Mouse (Mus musculus) embryonic fibroblast, embryonic 13.5 days (primary cell): ENCODE measurements around the gene 4930579F01Rik. TPM values are rescaled to one million over a fixed set of nuclear protein-coding genes. Genes with fewer than 3 reads are reported as not detected.
"Not testable (repeated sequence)": the region's sequence is repeated elsewhere in the genome, so short reads cannot be mapped to it uniquely, and the experiment has no call there.

Experiments
- H3K27ac ChIP-seq: 2 replicates; pipeline ENCODE4 v1.5.1; 2012; ENCODE audit warnings: low read length, control low read depth, inconsistent platforms; ENCODE audit not compliant: insufficient read depth
- H3K4me1 ChIP-seq: 2 replicates; pipeline ENCODE4 v1.6.1; 2011; ENCODE audit warnings: low read length; ENCODE audit not compliant: control insufficient read depth, insufficient read depth
- H3K4me3 ChIP-seq: 2 replicates; pipeline ENCODE4 v1.5.1; 2011; ENCODE audit warnings: mild to moderate bottlenecking, control low read depth, low read length; ENCODE audit not compliant: insufficient read depth
- CTCF ChIP-seq: IDR thresholded peaks from 2 replicates; pipeline ENCODE4 v1.5.1; 2011; ENCODE audit warnings: mild to moderate bottlenecking, control low read depth, low read length, moderate library complexity, borderline replicate concordance; ENCODE audit not compliant: insufficient read depth
- POLR2A ChIP-seq: IDR thresholded peaks from 2 replicates; pipeline ENCODE4 v1.6.1; 2011; ENCODE audit warnings: low read depth, mild to moderate bottlenecking, control low read depth, low read length, moderate library complexity
- polyA plus RNA-seq: library from polyadenylated mRNA; stranded (reverse); fragments of >200 nt; gene quantifications from 2 replicates; pipeline ENCODE4 v1.2.4, GENCODE M21; 2011; ENCODE audit warnings: low read depth; ENCODE audit not compliant: missing spikeins, insufficient read length

Gene 4930579F01Rik
- polyA plus RNA-seq, 1 experiment: not detected

- no peak overlapping the region for H3K27ac ChIP-seq
- no peaks in the 10 kb centered on the region for H3K4me1 ChIP-seq
- TF ChIP-seq CTCF (no peak), POLR2A (no peak)
- H3K4me3 ChIP-seq: no peak overlapping the region
Measured at GRCm38 (mm10) chr3:138139663-138140062, 54.0 kb downstream of the 4930579F01Rik start.

- not testable (repeated sequence) for H3K4me3 ChIP-seq, H3K4me1 ChIP-seq, H3K27ac ChIP-seq
Measured at GRCm38 (mm10) chr3:138138146-138138545, 55.5 kb downstream of the 4930579F01Rik start.

DNA sequence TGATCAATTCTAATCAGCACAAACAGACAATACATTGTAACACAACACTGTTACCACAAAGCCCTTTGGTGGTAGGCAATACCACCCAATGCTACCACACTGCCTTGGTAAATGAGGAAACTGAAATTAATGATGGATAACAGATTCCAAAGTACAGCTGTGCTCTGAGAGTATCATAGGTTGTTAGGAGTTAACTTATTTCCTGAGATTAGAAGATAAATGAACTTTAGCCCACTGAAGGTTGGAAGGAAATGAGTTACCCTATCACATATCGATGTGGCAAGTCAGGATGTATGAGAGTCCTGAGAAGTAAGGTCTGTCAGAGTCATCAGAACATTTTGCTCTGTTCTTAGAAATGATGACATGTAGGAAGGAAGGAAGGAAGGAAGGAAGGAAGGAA is 59.1 kb downstream of the 4930579F01Rik start:
- no peak overlapping the region for H3K4me3 ChIP-seq
- TF ChIP-seq POLR2A (no peak), CTCF (no peak)
- no peak overlapping the region for H3K27ac ChIP-seq
- no peaks in the 10 kb centered on the region for H3K4me1 ChIP-seq

DNA sequence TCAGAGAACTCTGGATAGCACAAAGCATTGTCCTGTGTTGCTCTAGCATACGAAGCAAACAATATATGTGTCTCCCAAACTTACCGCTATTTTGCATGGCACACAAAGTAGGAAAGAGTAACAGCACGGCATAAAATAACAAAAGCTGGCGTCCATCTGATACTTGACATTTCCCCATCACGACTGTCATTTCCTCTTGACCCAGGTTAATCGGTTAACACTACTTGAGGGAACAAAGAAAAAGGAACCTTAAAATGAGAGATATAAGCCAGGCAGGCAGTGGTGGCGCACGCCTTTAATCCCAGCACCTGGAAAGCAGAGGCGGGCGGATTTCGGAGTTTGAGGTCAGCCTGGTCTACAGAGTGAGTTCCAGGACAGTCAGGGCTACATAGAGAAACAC is 59.7 kb downstream of the 4930579F01Rik start:
- no peak overlapping the region for H3K27ac ChIP-seq
- TF ChIP-seq CTCF (no peak), POLR2A (no peak)
- H3K4me3 ChIP-seq: no peak overlapping the region
- H3K4me1 ChIP-seq: no peaks in the 10 kb centered on the region

GRCm38 (mm10) chr3:138133463-138133862 is 60.2 kb downstream of the 4930579F01Rik start:
- no peaks in the 10 kb centered on the region for H3K4me1 ChIP-seq
- no peak for TF ChIP-seq POLR2A
- no peak for TF ChIP-seq CTCF
- no peak overlapping the region for H3K27ac ChIP-seq

GRCm38 (mm10) chr3:138131168-138131567 is 62.5 kb downstream of the 4930579F01Rik start:
- Histone ChIP-seq H3K4me1 (no peaks in the 10 kb centered on the region), H3K27ac (no peak overlapping the region)
- TF ChIP-seq POLR2A: no peak
- no peak for TF ChIP-seq CTCF

More at GRCm38 (mm10) chr3:138133463-138133862, 60.2 kb downstream of the 4930579F01Rik start:
- H3K4me3 ChIP-seq: no peak overlapping the region

GRCm38 (mm10) chr3:138130692-138131091 is 62.9 kb downstream of the 4930579F01Rik start:
- Histone ChIP-seq H3K4me1 (no peaks in the 10 kb centered on the region), H3K4me3 (no peak overlapping the region), H3K27ac (no peak overlapping the region)
- TF ChIP-seq CTCF: no peak
- TF ChIP-seq POLR2A: no peak

More at GRCm38 (mm10) chr3:138131168-138131567, 62.5 kb downstream of the 4930579F01Rik start:
- H3K4me3 ChIP-seq: no peak overlapping the region

- H3K4me3 ChIP-seq: no peak overlapping the region
- H3K27ac ChIP-seq: no peak overlapping the region
- H3K4me1 ChIP-seq: no peaks in the 10 kb centered on the region
- TF ChIP-seq CTCF (no peak), POLR2A (no peak)
Measured at GRCm38 (mm10) chr3:138129110-138129509, 64.5 kb downstream of the 4930579F01Rik start.

DNA sequence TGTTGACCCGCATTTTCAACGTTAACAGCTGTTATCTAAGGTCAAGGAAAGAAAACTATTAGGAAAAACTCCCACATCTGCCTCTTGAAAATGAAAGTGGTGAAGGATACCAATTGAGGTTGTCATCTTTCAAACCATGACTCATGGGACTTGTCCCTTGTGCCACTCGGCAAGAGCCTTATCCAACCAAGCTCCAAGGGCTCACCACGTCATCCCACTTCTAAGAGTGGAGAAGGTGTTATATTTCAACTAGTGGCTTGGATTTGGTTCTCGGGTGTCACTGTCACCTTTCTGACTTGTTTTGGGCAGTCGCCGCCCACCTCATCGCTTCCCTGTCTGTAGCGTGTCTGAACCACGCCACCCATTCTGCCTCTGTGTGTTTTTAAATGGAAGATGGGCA is 69.8 kb downstream of the 4930579F01Rik start:
- TF ChIP-seq POLR2A (no peak), CTCF (no peak)
- Histone ChIP-seq H3K4me1 (no peaks in the 10 kb centered on the region), H3K4me3 (no peak overlapping the region)

GRCm38 (mm10) chr3:138121461-138121860 is 72.2 kb downstream of the 4930579F01Rik start:
- Histone ChIP-seq H3K4me1 (no peaks in the 10 kb centered on the region), H3K4me3 (no peak overlapping the region), H3K27ac (no peak overlapping the region)
- TF ChIP-seq POLR2A (no peak), CTCF (no peak)

More for the DNA sequence above, 69.8 kb downstream of the 4930579F01Rik start:
- H3K27ac ChIP-seq: no peak overlapping the region
